Mouse (Mus musculus): ENCODE measurements at regions not wholly inside any gene's neighbourhood (a gene's known extent, or its start where the extent isn't known, plus 50 kb on each side); places are given as distances from the start of the nearest gene placed in this dataset.
A peak's percentile ranks its signal among the peaks of the same experiment; 100 is the strongest.

DNA sequence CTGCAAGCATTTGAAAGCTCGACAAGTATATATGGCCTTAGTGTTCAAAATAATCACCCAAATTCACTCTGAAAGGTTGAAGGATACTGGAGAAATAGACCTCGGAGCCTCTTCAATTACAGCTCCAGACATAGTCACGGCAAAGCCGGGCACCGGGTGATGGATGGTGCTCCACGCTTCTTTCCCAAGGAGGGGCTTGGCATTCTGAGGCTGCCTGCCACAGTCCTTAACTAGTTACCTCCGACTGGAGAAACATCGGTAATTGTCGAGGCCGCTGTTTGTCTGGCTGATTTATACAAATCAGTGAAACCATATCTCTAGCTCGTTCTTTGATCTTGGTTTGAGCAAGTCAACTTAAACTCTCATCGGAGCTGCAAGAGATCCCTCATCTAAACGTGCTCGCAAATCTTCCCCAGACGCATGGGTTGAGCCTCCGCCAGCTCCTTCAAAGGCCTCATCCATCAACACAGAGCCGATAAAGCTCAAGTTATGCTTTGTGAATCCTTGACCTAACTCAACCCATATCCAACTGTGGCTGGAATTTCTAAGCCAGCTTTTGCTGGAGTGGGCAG, 145.4 kb upstream of the Stx16 start:
- DNase-seq = peak; percentile 66

DNA sequence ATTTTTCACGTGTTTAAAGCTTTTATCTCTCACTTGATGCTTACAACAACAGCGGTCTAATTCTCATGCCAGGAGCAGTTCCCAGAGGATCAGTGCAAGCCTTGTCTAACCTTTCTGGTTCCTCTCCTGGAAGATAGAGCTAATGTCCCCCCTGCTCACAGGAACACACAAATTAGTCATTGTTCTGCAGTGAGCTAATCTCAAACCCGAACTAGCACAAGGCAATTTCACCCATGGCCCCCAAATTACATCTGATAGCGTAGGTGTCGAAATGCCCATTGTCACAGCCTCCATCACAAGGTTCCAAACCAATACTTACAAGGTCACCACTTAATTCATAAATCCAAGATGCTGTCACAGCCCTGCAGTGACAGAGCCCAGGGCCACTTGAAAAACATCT, 140.4 kb upstream of the Stx16 start:
- peak; percentile 52 for DNase-seq

DNA sequence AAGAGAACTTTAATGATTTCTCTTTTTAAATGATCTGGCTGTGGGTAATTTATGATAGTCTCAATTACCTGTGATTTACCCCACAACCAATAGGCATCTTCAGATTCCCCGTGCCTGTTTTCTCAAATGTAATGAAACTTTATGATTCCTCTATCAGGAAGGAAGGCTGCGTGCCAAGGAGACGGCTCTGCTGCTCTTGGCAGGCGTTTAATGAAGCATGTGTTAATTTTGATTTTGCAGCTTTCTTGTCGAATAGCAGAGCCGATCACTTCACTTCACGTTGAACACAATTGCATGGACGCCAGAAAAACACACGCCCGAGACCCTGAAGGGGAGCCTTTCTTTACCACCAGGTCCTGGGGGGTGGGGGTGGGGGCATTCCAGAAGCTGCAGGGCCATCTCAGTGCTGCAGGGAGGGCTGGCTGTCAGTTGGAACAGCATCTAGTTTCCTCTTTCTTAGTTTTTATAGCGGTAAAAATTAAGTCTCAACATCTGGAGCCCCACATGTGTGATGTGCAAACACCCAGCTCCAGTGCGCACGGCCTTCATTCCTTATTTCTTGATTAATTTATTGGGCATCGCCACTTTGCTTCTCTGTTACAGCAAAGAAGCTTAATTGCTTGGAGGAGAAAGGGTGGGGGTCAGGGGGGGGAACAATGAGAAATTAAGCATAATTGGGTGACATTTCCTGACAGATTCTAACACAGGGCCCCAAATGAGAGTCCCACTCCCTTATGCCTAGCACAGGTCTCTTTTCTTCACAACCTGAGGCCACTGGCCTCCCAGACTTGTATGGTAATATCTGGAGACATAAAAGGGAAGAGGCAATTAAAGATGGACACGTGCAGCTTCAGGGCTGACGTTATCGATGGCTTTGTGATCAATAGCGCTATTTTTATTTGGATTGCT, 138.3 kb upstream of the Stx16 start:
- DNase-seq = peak; percentile 73

DNA sequence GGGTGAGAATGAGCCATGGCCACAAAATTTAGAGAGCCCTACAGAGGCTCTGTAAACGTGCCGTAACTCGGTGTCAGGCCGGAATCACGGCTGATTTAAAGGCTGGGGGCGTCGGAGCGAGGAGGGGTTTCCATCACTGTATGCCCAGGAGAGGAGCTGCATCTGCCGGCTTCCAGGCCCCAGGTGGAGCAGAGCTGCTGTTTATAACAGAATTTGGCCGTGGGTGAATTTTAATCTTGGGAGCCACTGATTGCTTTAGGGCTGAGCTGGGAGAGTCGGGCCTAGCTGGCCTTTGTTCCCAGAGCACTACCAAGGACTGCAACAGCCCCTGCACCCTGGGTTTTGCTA, 137.7 kb upstream of the Stx16 start:
- peak; percentile 72 for DNase-seq

DNA sequence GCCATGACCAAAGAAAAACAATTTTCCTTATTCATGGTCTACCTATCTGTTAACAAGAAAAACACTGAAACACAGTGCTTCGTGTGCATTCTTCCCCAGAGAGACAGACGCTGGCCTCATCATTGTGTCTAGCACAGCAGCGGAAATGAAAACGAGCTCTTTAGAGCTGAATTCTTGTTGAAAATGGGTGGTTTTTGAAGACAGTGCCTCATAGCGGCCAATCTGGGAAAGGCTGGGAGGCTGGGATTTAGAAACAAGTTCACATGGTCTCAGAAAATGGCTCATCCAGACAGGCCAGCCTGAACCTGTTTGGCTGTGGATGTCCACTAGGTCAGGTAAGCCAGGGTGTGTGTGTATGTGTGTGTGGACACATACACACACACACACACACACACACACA, 130.7 kb upstream of the Stx16 start:
- peak; percentile 2 for DNase-seq

DNA sequence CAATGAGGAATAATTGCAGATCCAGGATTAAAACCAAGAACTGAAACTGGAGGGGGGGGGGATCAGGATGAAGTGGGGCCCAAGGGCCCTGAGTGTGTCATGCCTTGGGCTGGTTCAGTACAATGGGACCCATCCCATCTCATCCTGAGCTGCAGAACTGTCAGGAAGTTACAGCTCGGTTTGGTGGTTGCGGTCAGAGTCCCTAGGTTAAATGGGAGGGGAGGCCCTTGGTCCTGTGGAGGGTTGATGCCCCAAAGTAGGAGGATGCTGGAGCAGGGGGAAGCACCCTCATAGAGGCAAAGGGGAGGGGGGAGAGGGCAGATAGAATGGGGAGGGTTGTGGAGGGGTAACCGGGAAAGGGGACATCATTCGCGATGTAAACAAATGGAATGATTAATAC, 127.5 kb upstream of the Stx16 start:
- peak; percentile 58 for DNase-seq

DNA sequence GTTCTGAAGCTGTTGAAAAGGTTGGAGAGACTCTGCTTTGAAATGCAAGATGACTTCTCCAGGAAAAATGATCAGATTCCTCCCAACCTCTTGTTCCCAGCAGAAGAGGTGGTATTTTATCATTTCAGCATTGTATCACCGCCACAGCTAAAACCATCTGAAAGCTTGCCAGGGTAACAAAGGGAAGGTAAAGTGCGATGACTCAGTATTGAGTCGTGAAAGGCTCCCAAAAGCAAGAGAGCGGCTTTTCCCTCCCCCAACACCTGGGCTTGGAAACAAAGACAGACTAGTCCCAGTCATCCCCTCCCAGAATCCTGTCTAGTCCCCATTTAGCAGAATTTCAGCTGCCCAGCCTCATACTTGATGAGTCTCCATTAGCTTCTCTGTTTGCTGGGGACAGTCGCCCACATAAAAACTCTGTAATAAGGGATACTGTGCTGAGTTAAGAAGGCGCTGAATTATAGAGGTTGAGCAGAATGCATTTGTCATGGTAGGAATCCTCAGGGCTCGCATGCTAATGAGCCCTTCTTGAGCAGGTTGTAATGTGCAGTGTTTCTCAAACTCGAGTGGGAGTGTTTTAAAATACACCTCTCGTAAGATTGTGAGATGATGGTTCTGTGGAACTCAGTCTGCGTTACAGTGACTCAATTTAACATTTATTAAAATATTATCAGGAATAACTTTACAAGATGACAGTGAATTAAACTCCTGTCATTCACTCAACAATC, 125.8 kb upstream of the Stx16 start:
- peak; percentile 49 for DNase-seq

DNA sequence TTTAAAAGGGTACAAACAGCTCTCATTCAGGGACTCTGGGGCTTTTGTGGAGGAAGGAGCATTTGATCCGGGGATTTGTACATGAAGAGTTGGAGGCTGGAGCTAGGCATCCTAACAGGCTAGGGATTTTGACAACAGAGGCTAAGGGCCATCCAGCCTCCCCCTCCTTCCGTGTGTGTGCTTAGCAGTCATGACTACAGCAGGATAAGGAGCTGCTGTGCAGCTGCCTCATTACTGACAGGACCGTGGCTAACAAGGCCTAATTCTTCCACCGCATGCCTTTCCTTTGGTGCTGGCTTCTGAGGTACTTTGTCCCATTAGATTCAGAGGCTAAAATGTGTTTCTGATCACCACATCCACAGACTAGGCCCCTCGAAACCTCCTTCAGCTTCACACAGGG, 110.0 kb upstream of the Stx16 start:
- peak; percentile 43 for DNase-seq

DNA sequence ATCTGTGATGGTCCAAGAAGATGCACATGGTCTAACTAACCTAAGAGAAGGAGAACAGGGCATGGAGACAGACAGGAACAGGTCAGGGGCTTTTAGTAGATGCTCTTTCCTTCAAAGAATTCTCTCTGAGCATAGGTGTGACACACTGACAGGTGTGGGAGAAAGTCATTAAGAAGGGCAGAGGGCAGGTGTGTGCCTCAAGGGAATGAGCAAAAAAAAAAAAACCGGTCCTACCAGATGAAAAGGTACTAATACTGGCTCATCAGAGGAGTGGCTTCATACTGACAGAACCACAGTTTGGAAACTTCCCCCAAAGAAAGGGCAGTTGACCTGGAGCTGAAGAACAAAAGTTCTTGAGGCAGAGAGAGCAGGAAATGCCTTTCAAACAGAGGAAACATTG, 105.3 kb upstream of the Stx16 start:
- DNase-seq = peak; percentile 48

DNA sequence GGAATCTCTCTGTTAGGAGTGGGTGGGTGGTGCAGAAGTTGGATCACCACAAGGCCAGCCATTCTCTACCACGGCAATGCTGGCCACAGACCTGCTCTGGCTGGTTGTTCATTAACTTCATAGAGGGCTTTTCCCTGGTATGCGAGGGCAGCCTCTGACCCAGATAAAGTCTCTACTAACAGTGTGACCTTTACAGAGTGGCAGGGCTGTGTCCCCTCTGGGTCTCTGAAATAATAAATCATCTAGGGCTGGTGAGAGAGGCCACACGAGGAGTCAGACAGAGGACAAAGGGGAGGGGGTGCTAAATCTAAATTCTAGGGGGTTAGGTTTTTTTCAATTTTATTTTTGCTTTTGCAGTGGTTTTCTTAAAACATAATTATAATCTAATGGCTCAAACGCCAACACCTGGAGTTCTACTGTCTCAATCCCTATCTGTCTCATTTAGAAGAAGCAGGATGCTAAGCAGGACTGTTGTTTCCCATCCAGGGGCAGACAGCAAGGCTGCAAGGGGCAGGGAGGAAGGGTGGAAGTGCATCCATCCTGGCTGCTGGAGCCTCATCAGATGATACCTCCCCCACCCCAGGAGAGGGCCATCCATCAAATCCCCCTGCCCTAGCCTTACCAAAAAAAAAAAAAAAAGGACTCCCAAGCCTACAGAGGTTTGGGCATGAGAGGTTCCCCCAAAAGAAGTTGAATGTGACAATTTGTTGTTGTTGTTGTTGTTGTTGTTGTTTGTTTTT, 99.6 kb upstream of the Stx16 start:
- peak; percentile 27 for DNase-seq

DNA sequence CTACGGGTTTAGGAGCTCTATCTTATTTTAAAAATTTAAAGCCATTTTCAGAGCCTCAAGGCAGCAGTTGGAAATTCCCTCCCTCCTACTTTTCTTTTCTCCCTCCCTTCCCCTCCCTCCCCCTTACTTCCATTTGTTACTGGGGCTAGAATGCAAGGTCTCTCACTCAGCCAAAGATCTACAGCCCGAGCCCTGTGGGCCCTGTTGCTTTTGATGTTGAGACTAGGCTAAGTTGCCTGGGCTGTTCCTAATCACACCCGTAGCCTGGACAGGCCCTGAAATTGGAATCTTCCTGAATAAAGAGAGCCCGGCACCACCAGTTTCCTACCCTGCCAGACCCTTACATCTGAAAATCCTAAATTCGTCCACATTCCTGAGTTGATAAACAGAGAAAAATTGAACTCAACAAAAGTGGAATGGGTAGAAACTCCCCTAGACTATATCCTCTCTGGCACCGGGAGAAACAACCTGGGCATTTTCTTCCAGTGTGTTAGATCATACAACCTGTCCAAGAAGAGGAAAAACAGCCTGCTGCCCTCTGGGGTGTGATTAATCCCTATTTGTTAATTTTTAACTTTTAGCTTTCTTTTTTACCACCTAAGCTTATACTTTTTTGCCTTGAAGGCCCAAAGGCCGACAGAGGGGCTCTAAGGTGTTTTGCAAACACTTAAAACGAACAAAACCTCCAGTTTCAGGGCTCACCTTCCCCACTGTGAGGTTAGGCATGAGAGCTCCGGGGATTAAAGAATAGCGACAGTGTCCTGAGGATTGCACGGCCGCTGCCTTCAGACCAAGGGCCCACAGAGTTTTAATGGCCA, 98.7 kb upstream of the Stx16 start:
- peak; percentile 39 for DNase-seq

DNA sequence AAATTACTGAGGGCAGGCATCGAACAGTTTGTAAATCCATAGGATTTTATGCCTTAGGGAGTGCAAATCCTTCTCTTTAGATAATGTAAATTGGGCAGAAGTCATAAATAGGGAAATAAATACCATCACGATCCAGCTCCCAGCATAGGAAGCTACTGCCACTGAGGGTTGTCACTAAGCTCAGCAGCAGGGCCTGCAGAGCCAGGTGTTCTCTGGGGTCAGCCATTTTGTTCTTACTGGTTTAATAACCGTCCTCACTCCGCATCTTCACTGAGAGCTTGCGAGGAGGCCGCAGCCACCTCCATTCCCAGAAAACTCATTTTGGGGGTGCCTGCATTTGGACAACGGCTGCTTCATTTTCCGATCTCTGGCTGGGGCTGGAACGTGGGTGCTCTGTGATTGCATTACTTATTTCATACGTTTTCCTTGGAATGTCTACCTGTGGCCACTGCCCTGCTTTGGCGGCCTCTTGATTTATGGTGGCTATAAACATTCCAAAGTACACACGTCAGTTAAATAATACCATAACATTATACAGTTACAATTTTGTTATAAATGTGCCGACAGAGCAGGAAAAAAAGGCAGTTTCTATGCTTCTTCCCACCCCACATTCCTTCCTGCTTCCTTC, 97.9 kb upstream of the Stx16 start:
- DNase-seq = peak; percentile 52

DNA sequence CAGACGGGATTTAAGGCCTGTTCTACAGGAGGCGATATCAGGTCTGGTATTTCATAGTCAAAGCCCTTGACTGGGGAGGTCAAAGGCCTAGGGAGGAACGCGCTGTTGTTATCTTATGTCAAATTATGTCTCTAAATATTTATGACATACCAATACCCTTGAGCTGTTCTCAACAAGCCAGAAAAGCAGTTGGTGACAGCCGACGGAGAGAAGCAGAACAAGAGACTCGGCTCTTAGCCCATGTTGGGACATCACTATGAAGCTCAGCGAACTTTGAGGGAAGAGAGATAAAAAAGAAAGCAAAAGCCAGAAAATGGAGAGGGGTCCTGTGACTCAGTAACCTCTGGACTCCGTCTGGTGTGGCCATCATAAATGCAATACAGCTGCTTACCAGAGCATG, 95.1 kb upstream of the Stx16 start:
- DNase-seq = peak; percentile 49

DNA sequence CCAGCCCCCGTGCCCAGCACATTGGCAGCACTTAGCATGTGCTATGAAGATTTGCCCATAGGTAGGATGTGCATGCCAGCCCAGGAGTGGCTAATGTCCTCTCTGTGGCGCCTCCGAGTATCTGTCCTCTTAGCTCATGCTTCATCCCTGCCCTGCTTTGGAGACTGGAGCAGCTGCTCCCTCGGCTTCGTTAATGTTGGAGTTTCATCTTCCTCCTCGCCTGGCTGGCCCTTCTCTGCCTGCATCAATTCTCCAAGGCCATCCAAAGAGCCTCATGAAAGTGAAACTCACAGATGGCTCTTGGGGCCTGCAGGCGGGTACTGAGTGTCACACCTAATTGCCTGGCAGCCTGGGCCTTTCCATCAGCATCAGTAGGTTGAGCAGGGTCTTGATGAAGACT, 88.6 kb upstream of the Stx16 start:
- DNase-seq = peak; percentile 68

DNA sequence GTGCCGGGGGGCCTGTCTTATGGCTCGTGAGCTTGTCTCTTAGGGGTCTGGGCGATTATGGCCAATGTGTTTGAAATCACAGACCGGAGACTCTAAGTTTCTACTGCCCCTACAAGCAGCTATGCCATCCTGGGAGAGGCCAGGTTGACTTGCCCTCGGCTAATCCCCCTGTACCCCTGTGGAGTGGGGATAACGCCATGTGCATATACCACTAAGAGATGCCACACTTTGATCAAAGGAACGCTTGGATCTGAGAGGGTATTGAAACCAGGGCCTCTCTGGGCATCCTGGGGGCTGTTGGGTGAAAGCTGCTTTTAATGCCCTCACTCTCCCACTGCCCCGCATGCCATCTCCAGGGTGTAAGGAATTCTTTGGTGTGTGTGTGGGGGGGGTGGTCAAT, 88.2 kb upstream of the Stx16 start:
- peak; percentile 70 for DNase-seq

DNA sequence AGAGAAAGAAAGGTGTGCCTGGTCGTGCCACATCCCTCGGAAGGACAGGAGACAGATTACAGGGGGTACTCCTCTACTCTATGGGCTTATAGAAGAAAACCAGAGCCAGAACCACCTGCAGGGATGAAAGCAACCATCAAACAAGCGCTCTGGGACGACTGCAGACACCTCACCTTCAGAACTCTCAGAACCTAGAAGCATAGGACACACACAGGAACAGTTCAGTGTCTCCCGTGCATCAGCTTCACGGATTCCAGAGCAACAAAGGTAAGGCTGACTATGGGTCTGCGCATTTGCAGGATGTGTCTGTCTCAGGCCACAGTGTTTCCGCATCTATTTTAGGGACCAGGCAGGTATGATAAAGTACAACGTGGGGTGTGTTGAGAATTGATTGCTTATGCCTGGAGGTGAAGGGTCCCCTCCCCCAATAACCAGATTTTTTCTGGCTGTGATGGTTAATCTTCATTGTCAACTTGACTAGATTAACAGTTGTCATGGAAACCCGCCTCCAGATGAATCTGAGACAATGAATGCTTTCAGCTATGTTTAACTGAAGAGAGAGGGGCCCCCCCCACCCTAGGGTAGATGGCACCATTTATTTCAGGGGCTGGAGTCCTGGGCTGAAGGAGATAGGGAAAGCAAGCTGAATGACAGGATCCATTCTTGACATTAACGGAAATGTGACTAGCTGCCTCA, 87.3 kb upstream of the Stx16 start:
- DNase-seq = peak; percentile 64

DNA sequence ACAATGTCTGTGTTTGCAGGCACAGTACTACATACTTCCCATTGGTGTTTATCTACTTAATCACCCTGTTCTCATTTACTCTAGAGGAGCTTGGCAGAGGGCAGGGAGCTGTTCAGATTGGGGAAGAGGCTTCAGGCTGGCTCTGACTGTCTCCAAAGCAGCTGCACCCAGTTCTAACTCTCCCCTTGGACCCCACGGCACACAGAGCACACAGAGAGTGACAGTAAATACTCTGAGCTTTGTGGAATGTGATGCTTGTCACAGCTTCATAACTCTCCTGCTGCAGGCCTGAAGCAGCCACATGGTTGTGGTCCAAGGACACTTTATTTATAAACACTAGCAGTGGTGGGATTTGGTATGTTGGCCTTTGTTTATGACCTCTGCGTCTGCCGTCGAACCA, 85.4 kb upstream of the Stx16 start:
- no peak for DNase-seq

DNA sequence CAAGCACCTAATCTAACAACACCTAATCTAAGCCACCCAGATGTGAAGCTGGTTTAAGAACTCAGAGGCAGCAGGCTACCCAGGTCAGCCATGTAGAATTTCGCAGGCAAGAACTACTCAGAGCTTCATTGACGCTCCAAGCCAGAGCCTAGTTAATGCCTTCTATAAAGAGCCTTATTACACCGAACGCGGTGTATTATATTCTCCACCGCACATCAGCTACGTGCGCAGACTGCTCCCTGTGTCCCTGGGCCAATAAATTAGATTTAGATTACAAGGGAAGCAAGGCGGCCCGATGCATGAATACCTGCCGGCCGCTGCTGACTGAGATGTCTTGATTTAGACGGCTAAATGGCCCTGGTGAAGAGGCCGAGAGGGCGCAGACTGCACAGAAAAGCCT, 84.7 kb upstream of the Stx16 start:
- no peak for DNase-seq

DNA sequence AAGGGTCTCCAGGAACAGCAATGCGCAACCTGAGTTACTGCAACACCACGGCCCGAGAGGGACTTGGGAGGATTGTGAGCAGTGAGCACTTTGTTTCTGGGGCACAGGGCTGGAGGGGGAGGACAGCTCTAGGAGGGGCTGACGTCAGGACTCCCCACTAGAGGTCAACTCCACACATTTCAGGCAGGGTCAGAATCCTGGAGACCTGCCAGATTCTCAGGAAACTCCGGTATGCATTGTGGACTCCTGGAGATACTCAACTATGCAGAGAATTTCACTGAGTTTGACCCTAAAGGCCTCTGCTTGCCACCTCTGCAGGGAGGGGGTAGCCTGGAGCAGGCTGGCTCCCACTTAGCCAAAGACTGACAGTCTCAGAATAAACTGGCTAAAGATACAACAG, 84.1 kb upstream of the Stx16 start:
- no peak for DNase-seq

DNA sequence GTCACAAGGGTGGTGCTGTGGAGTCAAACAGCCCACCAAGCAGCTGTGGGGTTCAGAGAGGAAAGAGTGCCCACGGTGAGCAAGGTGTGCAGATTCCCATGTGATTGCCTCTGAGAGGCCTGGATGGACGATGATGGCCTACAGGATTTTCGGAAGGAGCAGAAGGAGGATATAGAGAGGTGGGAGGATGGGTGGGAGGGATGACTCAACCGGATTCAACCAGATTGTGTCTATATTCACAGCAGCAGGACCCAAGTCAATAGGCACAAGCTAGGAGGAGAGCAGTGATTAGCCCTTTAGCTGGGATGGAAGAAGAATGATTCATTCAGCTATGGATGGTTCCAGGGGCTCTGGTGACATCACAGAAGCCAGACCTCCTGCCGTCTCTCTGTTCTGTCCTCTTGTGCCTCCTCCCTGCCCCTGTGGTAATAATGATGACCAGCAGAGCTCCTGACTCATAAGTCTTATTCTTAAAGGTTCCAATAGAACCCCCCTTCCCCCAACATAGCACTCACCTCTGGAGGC, 82.6 kb upstream of the Stx16 start:
- DNase-seq = no peak
